Mouse (Mus musculus): Measurements from ENCODE around the gene Obp2b.
"Not testable (repeated sequence)": the region's sequence is repeated elsewhere in the genome, so short reads cannot be mapped to it uniquely, and the experiment has no call there.

Obp2b gene

DNA sequence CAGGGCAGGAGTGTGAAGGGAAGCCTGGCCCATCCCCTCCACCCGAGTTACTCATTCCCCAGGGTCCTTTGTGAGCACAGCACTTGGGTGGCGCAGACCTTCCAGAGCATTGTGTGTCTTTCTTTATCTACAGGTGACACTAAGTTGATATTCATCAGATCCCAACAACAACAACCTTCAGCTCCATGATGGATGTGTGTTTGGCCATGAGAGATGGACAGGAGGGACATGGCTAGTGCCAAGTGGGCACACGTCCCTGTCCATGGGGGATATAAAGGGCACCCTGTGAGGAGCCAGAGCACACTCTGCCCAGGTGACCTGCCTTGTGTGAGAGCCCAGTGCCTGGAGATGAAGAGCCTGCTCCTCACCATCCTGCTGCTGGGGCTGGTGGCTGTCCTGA is at the start of gene Obp2b:
Obp2b (plus strand) TSS at position 301 of the 400 bp plus-strand sequence.
- not testable (repeated sequence) for DNase-seq (ENCODE audit: low spot score in 2 of 2)

DNA sequence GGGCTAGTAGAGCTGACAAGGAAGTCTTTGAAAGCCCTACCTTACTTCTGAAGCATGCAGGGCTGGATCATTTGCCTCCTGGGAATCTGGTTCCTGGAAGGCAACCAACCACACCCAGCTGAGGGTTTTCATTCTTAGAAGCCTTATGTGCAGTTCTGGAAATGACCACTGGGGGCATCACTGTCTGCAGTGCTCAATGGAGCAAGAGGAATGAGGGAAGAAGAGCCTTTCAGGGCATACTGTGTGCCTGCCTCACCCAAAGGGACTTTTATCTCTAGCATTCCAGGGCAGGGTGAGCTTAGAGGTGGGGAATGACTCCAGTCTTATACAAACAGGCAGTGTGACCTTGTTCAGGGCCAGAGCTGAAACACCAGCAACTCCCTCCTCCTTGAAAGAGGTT is 42.2 kb upstream of the Obp2b start:
- DNase-seq (ENCODE audit: low spot score in 2 of 2) = peak; percentile 11 to 47

DNA sequence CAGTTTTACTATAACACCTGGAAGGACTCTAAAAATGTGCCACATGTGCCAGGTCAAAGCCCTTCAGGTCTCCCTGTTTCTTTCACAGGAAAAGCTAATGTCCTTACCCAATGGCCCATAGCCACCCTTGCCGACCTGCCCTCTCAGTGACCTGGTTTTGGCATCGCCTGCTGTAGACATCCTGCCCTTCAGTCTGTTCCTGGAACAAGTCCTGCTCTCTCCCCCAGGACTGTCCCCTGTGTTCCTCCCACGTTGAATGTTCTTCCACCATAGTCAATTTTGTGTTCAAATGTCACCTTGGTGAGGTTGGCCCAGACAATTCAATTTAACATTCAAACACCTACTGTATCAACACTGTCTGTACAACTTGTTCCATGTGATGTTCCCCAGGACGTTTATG is 39.9 kb upstream of the Obp2b start:
- no peak for DNase-seq (ENCODE audit: low spot score in 2 of 2)

GRCm38 (mm10) chr2:25698696-25699095 is 38.1 kb upstream of the Obp2b start:
- DNase-seq (ENCODE audit: low spot score in 2 of 2) = no peak

GRCm38 (mm10) chr2:25699743-25700142 is 37.1 kb upstream of the Obp2b start, which contains the start of gene Obp2a:
Gene Obp2a, plus strand, starts transcription at chr2:25700043.
- DNase-seq (ENCODE audit: low spot score in 2 of 2) = not testable (repeated sequence)

GRCm38 (mm10) chr2:25701001-25701400 is 35.8 kb upstream of the Obp2b start:
- peak in 1 of 2 experiments; percentile 25 for DNase-seq (ENCODE audit: low spot score in 2 of 2)

DNA sequence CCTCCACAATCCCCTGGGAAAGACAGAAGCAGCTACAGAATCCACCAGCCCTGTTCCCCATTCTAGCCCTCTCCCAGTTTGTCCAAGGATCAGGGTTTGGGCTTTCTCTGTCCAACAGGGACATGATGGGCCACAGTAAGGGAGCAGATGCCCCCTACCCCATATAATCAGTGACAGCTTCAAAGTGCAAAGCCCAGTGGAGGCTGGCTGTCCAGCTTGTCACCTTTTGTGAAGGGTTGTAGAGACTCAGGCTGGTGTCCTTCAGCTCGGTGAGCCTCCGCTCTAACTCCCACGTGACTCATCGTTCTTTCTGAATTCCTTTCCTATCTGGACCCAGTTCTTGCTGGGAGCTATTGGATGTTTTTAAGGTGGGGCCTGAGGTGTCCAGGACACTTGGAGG is 33.1 kb upstream of the Obp2b start:
- DNase-seq (ENCODE audit: low spot score in 2 of 2) = no peak

DNA sequence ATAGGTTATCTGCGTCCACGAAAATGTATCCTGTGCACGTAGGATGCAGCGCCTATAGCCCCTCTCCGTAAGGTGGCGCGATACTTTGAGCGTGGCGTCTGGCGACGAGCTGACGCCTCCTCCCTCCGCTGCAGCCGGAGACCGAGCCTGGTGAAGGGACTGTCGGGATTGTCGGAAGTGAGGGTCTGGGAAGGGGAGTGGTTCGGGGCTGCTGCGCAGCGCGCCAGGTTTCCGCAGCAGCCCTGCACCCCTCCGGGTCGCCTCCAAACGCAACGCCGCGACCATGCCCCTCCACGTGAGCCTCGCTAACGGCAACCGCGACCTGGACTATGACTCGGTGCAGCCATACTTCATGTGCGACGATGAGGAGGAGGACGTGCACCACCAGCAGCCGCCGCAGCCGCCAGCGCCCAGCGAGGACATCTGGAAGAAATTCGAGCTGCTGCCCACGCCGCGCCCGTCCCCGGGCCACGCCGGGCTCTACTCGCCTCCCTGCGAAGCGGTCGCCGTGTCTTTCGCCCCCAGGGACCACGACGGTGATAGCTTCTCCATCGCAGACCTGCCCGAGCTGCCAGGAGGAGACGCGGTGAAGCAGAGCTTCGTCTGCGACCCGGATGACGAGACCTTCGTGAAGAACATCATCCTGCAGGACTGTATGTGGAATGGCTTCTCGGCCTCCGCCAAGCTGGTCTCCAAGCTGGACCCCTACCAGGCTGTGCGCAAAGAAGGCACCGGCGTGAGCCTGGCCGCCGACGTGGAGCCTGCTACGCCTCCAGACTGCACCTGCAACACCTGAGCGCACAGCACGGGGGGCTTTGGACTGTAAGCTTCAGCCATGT is 29.9 kb upstream of the Obp2b start, which contains the start of gene Bmyc:
Bmyc (plus strand) TSS at position 97 of the 839 bp plus-strand sequence.
- peak; percentile 71 to 74 for DNase-seq (ENCODE audit: low spot score in 2 of 2)

- DNase-seq (ENCODE audit: low spot score in 2 of 2) = peak in 1 of 2 experiments; percentile 15
Observed at GRCm38 (mm10) chr2:25708121-25708520, 28.7 kb upstream of the Obp2b start.

DNA sequence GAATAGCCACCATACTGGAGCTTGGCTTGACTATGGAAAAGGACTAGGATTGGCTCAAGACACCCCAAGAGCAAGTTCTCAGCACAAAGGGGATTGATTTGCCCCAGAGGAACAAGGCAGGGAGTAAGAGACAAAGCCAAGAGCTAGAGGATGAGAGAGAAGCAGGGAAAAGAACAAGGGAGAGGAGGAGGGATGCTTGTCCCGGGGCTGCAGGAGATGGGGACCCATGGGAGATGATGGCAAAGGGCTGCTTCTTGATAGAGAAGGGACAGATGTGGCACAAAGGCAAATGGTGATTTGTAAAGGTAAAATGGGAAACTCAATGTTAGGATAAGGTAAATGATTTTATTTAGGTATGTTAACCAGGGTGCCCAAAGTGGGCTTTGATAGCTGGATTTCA is 27.8 kb upstream of the Obp2b start:
- not testable (repeated sequence) for DNase-seq (ENCODE audit: low spot score in 2 of 2)

- DNase-seq (ENCODE audit: low spot score in 2 of 2) = not testable (repeated sequence)
Observed at GRCm38 (mm10) chr2:25709791-25710190, 27.0 kb upstream of the Obp2b start.

- DNase-seq (ENCODE audit: low spot score in 2 of 2) = not testable (repeated sequence)
Observed at GRCm38 (mm10) chr2:25711641-25712040, 25.2 kb upstream of the Obp2b start.

GRCm38 (mm10) chr2:25717222-25717621 is 19.6 kb upstream of the Obp2b start:
- DNase-seq (ENCODE audit: low spot score in 2 of 2) = no peak

GRCm38 (mm10) chr2:25733199-25733930 is 3.4 kb upstream of the Obp2b start:
- DNase-seq (ENCODE audit: low spot score in 2 of 2) = no peak

- DNase-seq (ENCODE audit: low spot score in 2 of 2) = no peak
Observed at GRCm38 (mm10) chr2:25741671-25742070, 4.9 kb downstream of the Obp2b start.

GRCm38 (mm10) chr2:25754201-25754600 is 17.4 kb downstream of the Obp2b start:
- no peak for DNase-seq (ENCODE audit: low spot score in 2 of 2)

GRCm38 (mm10) chr2:25758064-25758625 is 21.3 kb downstream of the Obp2b start:
- DNase-seq (ENCODE audit: low spot score in 2 of 2) = no peak

- DNase-seq (ENCODE audit: low spot score in 2 of 2) = no peak
Observed at GRCm38 (mm10) chr2:25765269-25765668, 28.5 kb downstream of the Obp2b start, which contains the start of gene Lcn3. Gene Lcn3, plus strand, starts transcription at chr2:25765569.

GRCm38 (mm10) chr2:25767764-25768163 is 31.0 kb downstream of the Obp2b start:
- DNase-seq (ENCODE audit: low spot score in 2 of 2) = no peak

DNA sequence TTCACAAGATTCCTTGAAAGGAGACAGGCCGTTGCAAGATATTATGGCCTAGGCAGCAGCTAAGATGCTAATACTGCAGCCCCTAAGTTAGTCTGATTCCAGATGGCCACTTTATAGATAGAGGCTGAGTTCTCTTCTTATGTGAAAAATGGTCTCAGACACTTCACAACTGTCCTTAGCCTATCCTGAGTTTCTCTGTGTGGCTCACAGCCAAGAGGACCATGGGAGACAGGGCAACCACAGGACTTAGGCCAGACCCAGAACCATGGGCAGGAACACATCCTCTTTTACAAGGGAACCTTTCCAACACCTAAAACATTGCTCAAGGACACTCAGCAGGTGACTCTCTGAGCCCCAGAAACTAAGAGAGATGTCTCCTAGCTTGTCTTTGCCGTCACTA is 36.7 kb downstream of the Obp2b start:
- DNase-seq (ENCODE audit: low spot score in 2 of 2) = no peak

GRCm38 (mm10) chr2:25774640-25775039 is 37.8 kb downstream of the Obp2b start:
- no peak for DNase-seq (ENCODE audit: low spot score in 2 of 2)

- no peak for DNase-seq (ENCODE audit: low spot score in 2 of 2)
Observed at GRCm38 (mm10) chr2:25775991-25776390, 39.2 kb downstream of the Obp2b start.

All from heart, adult 9 months (tissue).